In genomic region chr7:44867010-44867702, GRCm38 (mm10) we compare ENCODE assay signal across 8 mouse cellular contexts. TPM values are rescaled to one million over a fixed set of nuclear protein-coding genes. Genes with fewer than 3 reads are reported as not detected.
A peak's percentile ranks its signal among the peaks of the same experiment; 100 is the strongest.
DNase-seq lines count a peak whose midpoint lies in the region; ATAC-seq and TF ChIP-seq lines count a peak whose summit lies in the region.

No protein-coding gene starts in this region.

- H3K4me2 ChIP-seq in liver, embryonic 12.5 days: peak overlapping the region; percentile 92

- H3K9me3 ChIP-seq in megakaryocyte, embryonic 14.5 days: no peaks in the 10 kb centered on the region
- no peaks in the 10 kb centered on the region for H3K9me3 ChIP-seq in liver, embryonic 12.5 days (replicated peaks)

- H3K9ac ChIP-seq in liver, embryonic 12.5 days: no peak overlapping the region

- WGBS in cerebellum, adult 2 months: 23% methylated on average over 19 of the region's 19 CpGs
- 76% methylated on average over 19 of the region's 19 CpGs for WGBS in liver, embryonic 12.5 days (ENCODE audit: insufficient replicate concordance)

- DNase-seq in cerebellum, adult 2 months: peak; percentile 44 to 46
- no peak for DNase-seq in cerebellum, adult 11 months
- no peak for DNase-seq in thymus, postnatal 36 days
- DNase-seq in cerebellum, postnatal 14 days: no peak

- H3K27ac ChIP-seq in cerebellum, adult 2 months (ENCODE audit: insufficient read depth, low read length): no peak overlapping the region
- H3K27ac ChIP-seq in liver, embryonic 12.5 days: peak overlapping the region; percentile 22; the same call in 1 of the 2 replicates

- TF ChIP-seq CTCF in cerebellum, adult 2 months (IDR thresholded peaks at IDR 0.05; ENCODE audit: borderline replicate concordance, insufficient read depth, low read depth, low read length): no peak

- H3K4me3 ChIP-seq in cerebellum, adult 2 months (replicated peaks; ENCODE audit: insufficient read depth, low read depth, low read length): peak overlapping the region; percentile 29
- peak overlapping the region; percentile 88 for H3K4me3 ChIP-seq in megakaryocyte, embryonic 14.5 days (replicated peaks)
- no peak overlapping the region; the same call in 1 of the 2 replicates for H3K4me3 ChIP-seq in liver, embryonic 12.5 days

- no peak for ATAC-seq in megakaryocyte, adult 5-6 weeks (ENCODE audit: poor library complexity, severe bottlenecking)
- ATAC-seq in liver, embryonic 12.5 days: no peak
- ATAC-seq in CD4-positive, CD25-positive, alpha-beta regulatory T cell, adult 4 months: no peak

- H3K27me3 ChIP-seq in cerebellum, adult 2 months (ENCODE audit: control insufficient read depth, insufficient read depth, low read length): no peaks in the 10 kb centered on the region
- no peaks in the 10 kb centered on the region for H3K27me3 ChIP-seq in megakaryocyte, embryonic 14.5 days (replicated peaks)
- H3K27me3 ChIP-seq in liver, embryonic 12.5 days (replicated peaks): no peaks in the 10 kb centered on the region

- TF ChIP-seq POLR2A in cerebellum, adult 2 months (IDR thresholded peaks at IDR 0.05; ENCODE audit: borderline replicate concordance, insufficient read depth, low read length): no peak

- H3K36me3 ChIP-seq in megakaryocyte, embryonic 14.5 days (replicated peaks; ENCODE audit: low read length): peaks cover 54% of the 10 kb centered on the region
- peaks cover 42% of the 10 kb centered on the region for H3K36me3 ChIP-seq in liver, embryonic 12.5 days

- H3K4me1 ChIP-seq in cerebellum, adult 2 months (ENCODE audit: control insufficient read depth, insufficient read depth, low read length): peaks cover 36% of the 10 kb centered on the region
- peaks cover 72% of the 10 kb centered on the region for H3K4me1 ChIP-seq in megakaryocyte, embryonic 14.5 days
- peaks cover 57% of the 10 kb centered on the region for H3K4me1 ChIP-seq in liver, embryonic 12.5 days

RNA-seq across cellular contexts. Expression of gene Ptov1, which starts 2.4 kb away (rescaled TPM):
- 355 and 364 TPM in 2 replicates for polyA plus RNA-seq in cerebellum, adult 2 months (2012; rRNA removed)
- 191 and 368 TPM in 2 replicates for polyA plus RNA-seq in megakaryocyte, embryonic 14.5 days (2012; ENCODE audit: insufficient read depth, low replicate concordance)
- total RNA-seq in megakaryocyte, adult 5-6 weeks (2015): 21.3 and 29.0 TPM in 2 replicates
- 5.9 and 8.7 TPM in 2 replicates for total RNA-seq in megakaryocyte, adult 5-6 weeks (2017)
- 114 and 121 TPM in 2 replicates for polyA plus RNA-seq in liver, embryonic 12.5 days (2016; fragmentation: Nextera tagmentation; extraction: Ambion mirVana)
- 1 to 10 TPM; 1.1 to 3.9 TPM for polyA plus RNA-seq in CD4-positive, CD25-positive, alpha-beta regulatory T cell, adult 4 months (2017; shearing (Covaris generic))

RNA-seq across cellular contexts. Expression of gene Pnkp, which starts 10.2 kb away (rescaled TPM):
- 38.3 and 46.7 TPM in 2 replicates for polyA plus RNA-seq in cerebellum, adult 2 months (2012; rRNA removed)
- 30.0 and 36.4 TPM in 2 replicates for polyA plus RNA-seq in megakaryocyte, embryonic 14.5 days (2012; ENCODE audit: insufficient read depth, low replicate concordance)
- total RNA-seq in megakaryocyte, adult 5-6 weeks (2015): 75.1 and 89.7 TPM in 2 replicates
- 109 and 129 TPM in 2 replicates for total RNA-seq in megakaryocyte, adult 5-6 weeks (2017)
- polyA plus RNA-seq in liver, embryonic 12.5 days (2016; fragmentation: Nextera tagmentation; extraction: Ambion mirVana): 26.1 and 26.7 TPM in 2 replicates
- 10 to 100 TPM; 45.0 to 74.3 TPM for polyA plus RNA-seq in CD4-positive, CD25-positive, alpha-beta regulatory T cell, adult 4 months (2017; shearing (Covaris generic))

RNA-seq across cellular contexts. Expression of gene Tbc1d17, which starts 18.3 kb away (rescaled TPM):
- polyA plus RNA-seq in cerebellum, adult 2 months (2012; rRNA removed): 119 and 123 TPM in 2 replicates
- 44.5 TPM in 2 replicates for polyA plus RNA-seq in megakaryocyte, embryonic 14.5 days (2012; ENCODE audit: insufficient read depth, low replicate concordance)
- 12.5 and 17.6 TPM in 2 replicates for total RNA-seq in megakaryocyte, adult 5-6 weeks (2015)
- total RNA-seq in megakaryocyte, adult 5-6 weeks (2017): 13.0 and 14.8 TPM in 2 replicates
- 34.4 and 39.6 TPM in 2 replicates for polyA plus RNA-seq in liver, embryonic 12.5 days (2016; fragmentation: Nextera tagmentation; extraction: Ambion mirVana)
- polyA plus RNA-seq in CD4-positive, CD25-positive, alpha-beta regulatory T cell, adult 4 months (2017; shearing (Covaris generic)): 10 to 100 TPM; 64.8 to 85.3 TPM

RNA-seq across cellular contexts. Expression of gene Akt1s1, which starts 18.4 kb away (rescaled TPM):
- polyA plus RNA-seq in cerebellum, adult 2 months (2012; rRNA removed): 78.3 and 83.6 TPM in 2 replicates
- polyA plus RNA-seq in megakaryocyte, embryonic 14.5 days (2012; ENCODE audit: insufficient read depth, low replicate concordance): 372 and 2,506 TPM in 2 replicates
- 4.7 and 6.5 TPM in 2 replicates for total RNA-seq in megakaryocyte, adult 5-6 weeks (2015)
- total RNA-seq in megakaryocyte, adult 5-6 weeks (2017): 8.0 and 9.6 TPM in 2 replicates
- 42.7 and 45.3 TPM in 2 replicates for polyA plus RNA-seq in liver, embryonic 12.5 days (2016; fragmentation: Nextera tagmentation; extraction: Ambion mirVana)
- polyA plus RNA-seq in CD4-positive, CD25-positive, alpha-beta regulatory T cell, adult 4 months (2017; shearing (Covaris generic)): 1 to 10 TPM; 1.2 to 3.1 TPM

RNA-seq across cellular contexts. Expression of gene Med25, which starts 25.4 kb away (rescaled TPM):
- polyA plus RNA-seq in cerebellum, adult 2 months (2012; rRNA removed): 105 and 117 TPM in 2 replicates
- 249 and 952 TPM in 2 replicates for polyA plus RNA-seq in megakaryocyte, embryonic 14.5 days (2012; ENCODE audit: insufficient read depth, low replicate concordance)
- total RNA-seq in megakaryocyte, adult 5-6 weeks (2015): 19.4 and 23.7 TPM in 2 replicates
- total RNA-seq in megakaryocyte, adult 5-6 weeks (2017): 8.6 and 9.0 TPM in 2 replicates
- polyA plus RNA-seq in liver, embryonic 12.5 days (2016; fragmentation: Nextera tagmentation; extraction: Ambion mirVana): 60.4 and 61.0 TPM in 2 replicates
- polyA plus RNA-seq in CD4-positive, CD25-positive, alpha-beta regulatory T cell, adult 4 months (2017; shearing (Covaris generic)): 10 to 100 TPM in 1 of 2 experiments, 1 to 10 TPM in 1; 9.1 to 10.9 TPM

Comparison
In these comparisons a context has a peak if more than half of its experiments do, and no peak if none do; other contexts are left out.
1. DNase-seq: peak in cerebellum, adult 2 months (2 of 2); none in cerebellum, adult 11 months (single experiment), thymus, postnatal 36 days (0 of 2) and cerebellum, postnatal 14 days (0 of 2).
2. RNA of gene Ptov1, which starts 2.4 kb away (polyA plus RNA-seq): 355 to 364 TPM in cerebellum, adult 2 months, 191 to 368 TPM in megakaryocyte, embryonic 14.5 days and 114 to 121 TPM in liver, embryonic 12.5 days; 1.1 to 3.9 TPM in CD4-positive, CD25-positive, alpha-beta regulatory T cell, adult 4 months; every median in the first group is over 10 times any median in the second.